Comparison of ENCODE assay signal across 17 mouse cellular contexts in the genomic region with DNA sequence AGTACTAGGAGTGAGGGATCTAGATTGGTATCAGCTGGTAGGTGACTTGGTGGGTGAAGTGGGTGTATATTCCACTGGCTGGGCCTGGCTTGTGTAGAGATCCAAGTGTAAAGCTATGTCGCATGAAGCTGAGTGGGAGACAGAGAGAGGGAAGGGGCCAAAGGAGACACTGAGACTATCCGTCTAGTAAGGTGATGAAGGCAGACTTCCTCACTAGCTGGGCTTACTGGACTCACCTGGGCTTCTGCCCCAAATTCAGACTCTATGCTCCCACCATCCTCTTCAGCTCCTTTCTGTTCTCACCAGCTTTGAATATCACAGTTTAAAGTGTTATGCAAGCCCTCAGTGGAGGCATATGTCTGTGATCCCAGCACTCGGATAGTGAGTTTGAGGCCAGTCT. TPM values are rescaled to one million over a fixed set of nuclear protein-coding genes. Genes with fewer than 3 reads are reported as not detected.
"Had no signal": no experiment of that assay in that cellular context is flagged by ENCODE, and none has a peak within 500 bp of the region (broad histone marks: within the 10 kb centered on the region; RNA-seq: fewer than 3 reads in every experiment).

No protein-coding gene starts in this region.

- DNase-seq: liver, postnatal 0 days; lung, adult 2 months; lung, postnatal 14 days; lung, postnatal 36 days; right cerebral cortex, postnatal 14 days; thymus, adult 2 months; thymus, postnatal 25 days; thymus, postnatal 4 days had no signal

- H3K27ac ChIP-seq: lung, embryonic 15.5 days; macrophage; midbrain, embryonic 13.5 days; midbrain, embryonic 15.5 days; neural tube, embryonic 12.5 days; stomach, embryonic 15.5 days; stomach, postnatal 0 days had no signal

- H3K4me3 ChIP-seq: lung, embryonic 15.5 days; megakaryocyte, embryonic 14.5 days; midbrain, embryonic 13.5 days; midbrain, embryonic 15.5 days; neural tube, embryonic 12.5 days; stomach, embryonic 15.5 days had no signal

RNA-seq across cellular contexts. Expression of a gene that starts 17.0 kb away (rescaled TPM):
- polyA plus RNA-seq: macrophage had no signal

RNA-seq across cellular contexts. Expression of a gene that starts 25.1 kb away (rescaled TPM):
- total RNA-seq: megakaryocyte progenitor cell, adult 5-6 weeks had no signal
